Mouse (Mus musculus): ENCODE results near the gene Ppp1r26. TPM values are rescaled to one million over a fixed set of nuclear protein-coding genes. Genes with fewer than 3 reads are reported as not detected.

Ppp1r26 gene
- polyA plus RNA-seq, 1 experiment from 2014 or later, result 2.7 TPM

Other genes with a start within 250 kb of the Ppp1r26 start
- gene 1700007K13Rik, start 19.5 kb downstream of the Ppp1r26 start, polyA plus RNA-seq (2014; fragmentation: Nextera tagmentation; extraction: Ambion mirVana), result 0.90 and 1.5 TPM in 2 replicates
- 68.4 and 71.4 TPM in 2 replicates for gene Mrps2, start 21.3 kb downstream of the Ppp1r26 start, polyA plus RNA-seq (2014; fragmentation: Nextera tagmentation; extraction: Ambion mirVana)
- not detected in 2 replicates for gene Gbgt1, start 50.1 kb downstream of the Ppp1r26 start, polyA plus RNA-seq (2014; fragmentation: Nextera tagmentation; extraction: Ambion mirVana)
- gene Gm10134, start 59.3 kb downstream of the Ppp1r26 start, polyA plus RNA-seq (2014; fragmentation: Nextera tagmentation; extraction: Ambion mirVana), result 0.68 TPM in 1 of 2 replicates, not detected in the other
- gene Ralgds, start 66.3 kb downstream of the Ppp1r26 start, polyA plus RNA-seq (2014; fragmentation: Nextera tagmentation; extraction: Ambion mirVana), result 41.7 and 44.8 TPM in 2 replicates
- gene Cel, start 116.6 kb downstream of the Ppp1r26 start, polyA plus RNA-seq (2014; fragmentation: Nextera tagmentation; extraction: Ambion mirVana), result not detected in 2 replicates
- 38.5 and 38.8 TPM in 2 replicates for gene Gtf3c5, start 137.0 kb downstream of the Ppp1r26 start, polyA plus RNA-seq (2014; fragmentation: Nextera tagmentation; extraction: Ambion mirVana)
- gene Gfi1b, start 175.2 kb downstream of the Ppp1r26 start, polyA plus RNA-seq (2014; fragmentation: Nextera tagmentation; extraction: Ambion mirVana), result 2.1 and 2.6 TPM in 2 replicates
- 16.4 and 17.9 TPM in 2 replicates for gene Tsc1, start 194.4 kb downstream of the Ppp1r26 start, polyA plus RNA-seq (2014; fragmentation: Nextera tagmentation; extraction: Ambion mirVana)